Mouse (Mus musculus) skeletal muscle tissue, adult 2 months (tissue): ENCODE data around the gene Rnf41.
A peak's percentile ranks its signal among the peaks of the same experiment; 100 is the strongest.

ENCODE experiments used
- DNase-seq: peaks from one replicate; pipeline ENCODE4 v3.0.0-alpha.2; 2012; ENCODE audit warnings: low read depth, low spot score

Rnf41 gene

GRCm38 (mm10) chr10:128429052-128429451 is 17.6 kb downstream of the Rnf41 start:
- DNase-seq: no peak

GRCm38 (mm10) chr10:128429454-128429853 is 18.0 kb downstream of the Rnf41 start:
- no peak for DNase-seq

DNA sequence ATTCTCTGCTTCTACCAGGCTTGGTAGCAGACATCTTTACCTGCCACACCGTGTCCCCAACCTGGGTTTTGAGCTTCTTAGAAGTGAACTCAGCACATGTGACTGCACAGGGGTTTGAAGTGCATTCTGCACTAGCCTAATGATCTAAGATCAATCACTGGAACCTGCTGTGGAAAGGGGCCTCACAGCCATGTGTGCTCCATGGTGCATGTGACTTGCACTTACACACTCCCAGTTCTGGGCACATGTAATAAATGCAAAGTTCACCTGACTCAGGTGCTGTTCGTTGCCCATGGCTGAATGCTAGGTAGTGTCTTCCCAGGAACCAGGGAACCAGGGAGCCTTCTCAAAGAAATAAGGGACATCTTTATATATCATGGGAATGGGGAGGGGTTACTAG is 22.0 kb downstream of the Rnf41 start:
- DNase-seq: no peak

- DNase-seq: no peak
These were observed 23.2 kb downstream of the Rnf41 start for GRCm38 (mm10) chr10:128434681-128435080.

GRCm38 (mm10) chr10:128435186-128435823 is 23.8 kb downstream of the Rnf41 start:
- DNase-seq: peak; percentile 64

DNA sequence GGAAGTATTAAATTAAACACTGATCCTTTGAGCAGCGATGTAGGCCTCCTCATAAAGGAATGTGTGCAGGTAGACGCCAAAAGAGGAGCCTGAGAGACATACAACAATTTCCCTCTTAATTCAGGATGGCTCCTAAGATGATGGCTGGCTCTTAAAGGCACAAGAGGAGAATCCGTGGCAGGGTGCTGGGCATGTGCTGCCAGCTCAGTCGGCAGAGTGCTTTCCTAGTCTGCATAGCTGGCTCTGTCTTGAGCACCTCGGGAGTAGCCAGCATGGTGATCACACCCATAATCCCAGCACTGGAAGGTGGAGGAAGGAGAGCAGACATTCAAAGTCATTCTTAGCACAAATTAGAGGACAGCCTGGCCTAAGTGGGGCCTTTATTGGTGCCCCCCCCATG is 24.4 kb downstream of the Rnf41 start:
- no peak for DNase-seq

GRCm38 (mm10) chr10:128436376-128436775 is 24.9 kb downstream of the Rnf41 start:
- no peak for DNase-seq

GRCm38 (mm10) chr10:128438675-128439279 is 27.3 kb downstream of the Rnf41 start:
- peak; percentile 34 for DNase-seq

GRCm38 (mm10) chr10:128440407-128440806 is 28.9 kb downstream of the Rnf41 start:
- no peak for DNase-seq

DNA sequence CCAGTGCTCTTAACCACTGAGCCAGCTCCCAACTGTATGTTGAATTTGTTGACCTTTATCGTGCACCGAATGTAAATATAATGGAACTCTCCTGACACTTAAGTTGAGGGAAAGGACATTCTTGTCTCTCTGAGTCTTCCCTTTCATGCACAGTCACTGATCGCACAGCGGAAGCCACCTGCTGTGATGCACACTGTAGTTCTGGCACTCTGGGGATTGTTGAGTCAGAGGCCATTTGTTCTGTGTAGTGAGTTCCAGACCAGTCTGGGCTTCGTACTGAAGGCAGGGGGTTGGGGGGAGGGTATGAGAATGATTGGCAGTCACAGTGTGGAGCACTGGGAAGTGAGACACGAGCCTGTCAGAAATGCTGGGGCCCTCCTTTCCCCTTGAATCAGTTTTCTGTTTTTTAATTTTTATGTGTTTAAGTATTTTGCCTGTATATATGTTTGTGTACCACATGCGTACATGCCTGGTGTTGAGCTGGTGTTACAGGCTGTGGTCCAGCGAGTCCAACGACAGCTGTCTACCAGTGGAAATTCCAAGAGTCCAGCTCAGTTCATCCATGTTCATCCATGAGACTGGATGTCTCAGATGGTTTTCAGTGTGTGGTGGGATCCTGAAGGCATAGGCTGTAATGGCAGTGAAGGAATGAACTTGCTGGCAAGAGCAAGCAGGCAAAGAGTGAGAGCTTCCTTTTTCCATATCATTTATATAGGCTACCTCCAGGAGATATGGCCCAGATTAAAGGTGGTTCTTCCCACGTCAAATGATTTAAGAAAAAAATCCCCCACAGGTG is 30.1 kb downstream of the Rnf41 start:
- DNase-seq: no peak

DNA sequence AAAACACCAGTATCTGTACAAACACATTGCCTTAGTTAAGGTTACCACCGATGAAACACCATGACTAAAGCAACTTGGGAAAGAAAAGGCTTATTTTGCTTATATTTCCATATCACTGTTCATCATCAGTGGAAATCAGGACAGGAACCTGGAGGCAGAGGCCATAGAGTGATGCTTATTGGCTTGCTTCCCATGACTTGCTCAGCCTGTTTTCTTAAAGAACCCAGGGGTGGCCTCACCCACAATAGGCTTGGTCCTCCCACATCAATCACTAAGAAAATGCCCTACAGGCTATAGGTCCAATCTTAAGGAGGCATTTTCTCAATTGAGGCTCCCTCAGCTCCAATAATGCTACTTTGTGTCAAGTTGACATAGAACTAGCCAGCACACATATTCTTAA is 31.3 kb downstream of the Rnf41 start:
- DNase-seq: no peak

DNA sequence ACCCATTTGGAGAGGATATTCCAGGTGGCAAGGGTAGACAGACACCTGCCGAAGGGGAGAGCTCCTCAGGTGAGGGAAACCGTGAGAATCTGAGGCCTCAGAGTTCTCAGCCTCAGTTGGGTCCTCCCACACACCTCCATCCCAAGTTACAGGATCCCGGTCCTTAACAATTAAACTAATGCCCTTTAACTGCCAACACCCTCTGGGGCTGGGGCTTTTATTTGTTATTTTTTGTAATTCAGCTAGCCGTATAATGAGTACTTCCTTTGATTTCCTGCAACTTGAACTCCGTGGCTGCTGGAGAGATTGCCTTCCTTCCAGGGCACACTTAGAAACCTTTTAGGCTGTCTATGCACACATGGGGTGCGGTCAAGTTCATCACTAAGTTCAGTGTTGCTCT is 32.9 kb downstream of the Rnf41 start:
- no peak for DNase-seq

DNA sequence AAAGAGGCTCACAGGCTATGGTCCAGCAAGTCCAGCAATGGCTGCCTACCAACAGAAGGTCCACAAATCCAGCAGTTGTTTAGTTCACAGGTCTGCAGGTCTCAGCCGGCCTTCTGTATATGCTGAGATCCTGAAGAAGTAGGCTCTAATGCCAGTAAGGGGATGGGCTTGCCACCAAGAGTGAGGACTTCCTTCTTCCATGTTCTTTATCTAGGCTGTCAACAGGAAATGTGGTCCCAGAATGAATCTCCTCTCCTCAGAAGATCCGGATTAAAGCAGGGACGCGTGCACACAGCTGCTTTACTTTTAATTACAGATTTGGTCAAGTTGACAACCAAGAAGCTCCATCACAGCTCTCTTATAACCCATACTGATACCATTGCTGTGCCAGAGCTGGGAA is 34.0 kb downstream of the Rnf41 start:
- no peak for DNase-seq

GRCm38 (mm10) chr10:128451014-128451413 is 39.6 kb downstream of the Rnf41 start:
- DNase-seq: no peak

DNA sequence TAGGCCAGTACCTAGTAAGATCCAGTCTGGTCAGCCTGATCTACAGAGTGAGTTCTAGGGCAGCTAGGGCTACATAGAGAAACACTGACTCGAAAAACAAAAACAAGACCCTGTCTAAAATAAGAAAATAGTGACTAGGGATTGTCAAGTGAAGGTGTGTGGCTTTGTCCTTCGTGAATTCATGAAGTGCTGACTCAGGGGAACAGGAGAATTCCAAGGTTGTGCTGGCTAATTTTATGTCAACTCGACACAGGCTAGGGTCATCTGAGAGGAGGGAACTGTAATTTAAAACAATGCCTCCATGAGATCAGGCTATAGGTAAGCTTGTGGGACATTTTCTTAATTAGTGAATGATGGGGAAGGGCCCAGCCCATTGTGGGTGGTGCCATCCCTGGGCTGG is 43.0 kb downstream of the Rnf41 start:
- no peak for DNase-seq

GRCm38 (mm10) chr10:128455280-128455679 is 43.8 kb downstream of the Rnf41 start:
- DNase-seq: peak; percentile 84

DNA sequence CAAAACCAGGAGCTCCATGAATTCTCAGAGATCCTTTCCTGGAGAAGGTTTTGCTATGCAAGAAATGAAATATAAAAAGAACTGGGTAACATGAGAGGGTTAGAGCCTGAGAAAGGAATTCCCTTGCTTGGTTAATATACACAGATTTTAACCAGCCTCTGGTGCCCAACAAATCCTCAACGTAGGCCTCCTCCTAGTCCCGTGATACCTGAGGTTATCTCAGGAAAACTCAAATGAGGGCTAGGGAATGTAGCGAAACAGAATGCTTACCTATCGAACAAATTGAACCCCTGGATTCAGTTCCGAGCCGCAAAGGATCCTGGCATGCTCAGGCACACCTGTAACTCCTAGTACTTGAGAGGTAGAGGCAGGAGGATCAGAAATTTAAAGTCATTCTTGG is 46.2 kb downstream of the Rnf41 start:
- DNase-seq: no peak

- peak; percentile 73 for DNase-seq
These were observed 46.9 kb downstream of the Rnf41 start for GRCm38 (mm10) chr10:128458348-128458718.

- DNase-seq: peak; percentile 65
These were observed 47.4 kb downstream of the Rnf41 start, which contains the start of gene Smarcc2 for GRCm38 (mm10) chr10:128458719-128459408. TSS of gene Smarcc2 (plus strand) at chr10:128459248.

- peak; percentile 16 for DNase-seq
These were observed 48.2 kb downstream of the Rnf41 start for GRCm38 (mm10) chr10:128459409-128460269.

GRCm38 (mm10) chr10:128460270-128460630 is 48.8 kb downstream of the Rnf41 start:
- DNase-seq: no peak
